Mouse (Mus musculus): ENCODE results near the gene Robo1.

Gene Robo1

GRCm38 (mm10) chr16:72959018-72959702, 651.1 kb downstream of the Robo1 start:
- DNase-seq: no peak

GRCm38 (mm10) chr16:72959823-72960222, 651.7 kb downstream of the Robo1 start:
- DNase-seq: no peak

- DNase-seq: no peak
These were observed 655.7 kb downstream of the Robo1 start for GRCm38 (mm10) chr16:72963782-72964181.

- no peak for DNase-seq
These were observed 659.4 kb downstream of the Robo1 start for GRCm38 (mm10) chr16:72967509-72967908.

GRCm38 (mm10) chr16:72969990-72970389, 661.9 kb downstream of the Robo1 start:
- no peak for DNase-seq

GRCm38 (mm10) chr16:72973685-72974084, 665.6 kb downstream of the Robo1 start:
- DNase-seq: no peak

GRCm38 (mm10) chr16:72974681-72975080, 666.6 kb downstream of the Robo1 start:
- DNase-seq: no peak

GRCm38 (mm10) chr16:72976849-72977576, 668.9 kb downstream of the Robo1 start:
- DNase-seq: no peak

GRCm38 (mm10) chr16:72979407-72980219, 671.5 kb downstream of the Robo1 start:
- DNase-seq: peak; percentile 82

- no peak for DNase-seq
These were observed 682.5 kb downstream of the Robo1 start for GRCm38 (mm10) chr16:72990376-72991167.

GRCm38 (mm10) chr16:72993189-72993588, 685.1 kb downstream of the Robo1 start:
- DNase-seq: no peak

GRCm38 (mm10) chr16:72993594-72993993, 685.5 kb downstream of the Robo1 start:
- no peak for DNase-seq

- DNase-seq: peak; percentile 74
These were observed 687.3 kb downstream of the Robo1 start for GRCm38 (mm10) chr16:72995251-72995954.

GRCm38 (mm10) chr16:72995955-72996535, 687.9 kb downstream of the Robo1 start:
- no peak for DNase-seq

GRCm38 (mm10) chr16:72998677-72999076, 690.6 kb downstream of the Robo1 start:
- DNase-seq: no peak

GRCm38 (mm10) chr16:73002685-73003084, 694.6 kb downstream of the Robo1 start:
- no peak for DNase-seq

- no peak for DNase-seq
These were observed 696.5 kb downstream of the Robo1 start for GRCm38 (mm10) chr16:73004601-73005000.

GRCm38 (mm10) chr16:73005831-73006230, 697.7 kb downstream of the Robo1 start:
- DNase-seq: no peak

- no peak for DNase-seq
These were observed 699.3 kb downstream of the Robo1 start for GRCm38 (mm10) chr16:73007434-73007833.

GRCm38 (mm10) chr16:73011313-73011712, 703.2 kb downstream of the Robo1 start:
- no peak for DNase-seq

- no peak for DNase-seq
These were observed 704.8 kb downstream of the Robo1 start for GRCm38 (mm10) chr16:73012926-73013325.

GRCm38 (mm10) chr16:73014544-73014943, 706.4 kb downstream of the Robo1 start:
- DNase-seq: no peak
